Mouse (Mus musculus) thymus, adult 2 months (tissue): ENCODE results near the gene Aqp8. TPM values are rescaled to one million over a fixed set of nuclear protein-coding genes. Genes with fewer than 3 reads are reported as not detected.

ENCODE experiments used
- DNase-seq: peaks from one replicate; pipeline ENCODE4 v3.0.0; 2021
- H3K27ac ChIP-seq: fragments of 200-500 bp; 2 replicates; pipeline ENCODE4 v1.5.1; 2012; ENCODE audit warnings: low read length, control low read depth; ENCODE audit not compliant: control insufficient read depth, insufficient read depth
- H3K27me3 ChIP-seq: fragments of 200-500 bp; 2 replicates; pipeline ENCODE4 v1.6.1; 2012; ENCODE audit warnings: mild to moderate bottlenecking, low read length, moderate library complexity, mixed read lengths; ENCODE audit not compliant: control insufficient read depth, insufficient read depth
- H3K36me3 ChIP-seq: fragments of 200-500 bp; 2 replicates; pipeline ENCODE4 v1.6.1; 2012; ENCODE audit warnings: mild to moderate bottlenecking, low read length, moderate library complexity; ENCODE audit not compliant: control insufficient read depth, insufficient read depth
- H3K4me1 ChIP-seq: fragments of 200-500 bp; replicated peaks from 2 replicates; pipeline ENCODE4 v1.6.1; 2012; ENCODE audit warnings: low read length; ENCODE audit not compliant: control insufficient read depth, insufficient read depth
- H3K4me3 ChIP-seq: fragments of 200-500 bp; 2 replicates; pipeline ENCODE4 v1.5.1; 2012; ENCODE audit warnings: mild to moderate bottlenecking, low read length, control low read depth, moderate library complexity; ENCODE audit not compliant: control insufficient read depth, insufficient read depth
- CTCF ChIP-seq: fragments of 200-500 bp; IDR thresholded peaks from 2 replicates; pipeline ENCODE4 v1.5.1; 2012; ENCODE audit warnings: mild to moderate bottlenecking, control low read depth, low read length, moderate library complexity, borderline replicate concordance; ENCODE audit not compliant: control insufficient read depth, poor library complexity, insufficient read depth; ENCODE audit errors: extremely low read depth
- POLR2A ChIP-seq: fragments of 200-500 bp; IDR thresholded peaks from 2 replicates; pipeline ENCODE4 v1.6.1; 2012; ENCODE audit warnings: mild to moderate bottlenecking, low read length, control low read depth, moderate library complexity; ENCODE audit not compliant: control insufficient read depth, poor library complexity, insufficient read depth; ENCODE audit errors: extremely low read depth
- WGBS: fragments of 180-500 bp; shearing (Covaris S2); methylation state at CpG from one replicate; pipeline ENCODE4 v1.1.7; 2018; 5-methylcytosine and 5-hydroxymethylcytosine counted together
- polyA plus RNA-seq: library from polyadenylated mRNA; depleted of rRNA; stranded (reverse); fragments of >200 nt; gene quantifications from 2 replicates; pipeline ENCODE4 v1.2.3, GENCODE M21; 2012; rRNA removed

Gene Aqp8
- 0.31 and 0.41 TPM in 2 replicates for polyA plus RNA-seq

GRCm38 (mm10) chr7:123462070-123462501 lies at the start of gene Aqp8:
Gene Aqp8 (plus strand): TSS chr7:123462291.
- no peak for TF ChIP-seq CTCF
- no peak for TF ChIP-seq POLR2A
- 63% methylated on average over 9 of the region's 9 CpGs for WGBS
- Histone ChIP-seq H3K36me3 (no peaks in the 10 kb centered on the region), H3K4me1 (no peaks in the 10 kb centered on the region), H3K27me3 (no peaks in the 10 kb centered on the region), H3K27ac (no peak within 1 kb of the TSS), H3K4me3 (no peak within 1 kb of the TSS)
- DNase-seq: no peak

- no peak for DNase-seq
- 95% methylated on average over 4 of the region's 4 CpGs for WGBS
- Histone ChIP-seq H3K4me1 (no peaks in the 10 kb centered on the region), H3K27me3 (no peaks in the 10 kb centered on the region), H3K36me3 (peaks cover 8% of the 10 kb centered on the region; the same call in 1 of the 2 replicates), H3K27ac (no peak overlapping the region), H3K4me3 (no peak overlapping the region)
- TF ChIP-seq CTCF (no peak), POLR2A (no peak)
Measured at GRCm38 (mm10) chr7:123416803-123417202, 45.3 kb upstream of the Aqp8 start.

- no peak for DNase-seq
- no peaks in the 10 kb centered on the region for H3K4me1 ChIP-seq
- 94% methylated on average over 3 of the region's 3 CpGs for WGBS
- H3K27ac ChIP-seq: no peak overlapping the region
- H3K27me3 ChIP-seq: no peaks in the 10 kb centered on the region
- H3K36me3 ChIP-seq: peaks cover 11% of the 10 kb centered on the region; the same call in 1 of the 2 replicates
- H3K4me3 ChIP-seq: no peak overlapping the region
- no peak for TF ChIP-seq CTCF
- no peak for TF ChIP-seq POLR2A
Measured at GRCm38 (mm10) chr7:123417661-123418060, 44.4 kb upstream of the Aqp8 start.

- no peak for DNase-seq
Measured at GRCm38 (mm10) chr7:123419984-123420383, 42.1 kb upstream of the Aqp8 start.

GRCm38 (mm10) chr7:123421958-123422357 lies 40.1 kb upstream of the Aqp8 start:
- H3K4me1 ChIP-seq: no peaks in the 10 kb centered on the region
- no peaks in the 10 kb centered on the region for H3K27me3 ChIP-seq
- no peak for DNase-seq
- H3K27ac ChIP-seq: no peak overlapping the region
- WGBS: 92% methylated on average over 3 of the region's 3 CpGs
- H3K36me3 ChIP-seq: peaks cover 14% of the 10 kb centered on the region; the same call in 1 of the 2 replicates
- no peak for TF ChIP-seq POLR2A
- no peak for TF ChIP-seq CTCF
- no peak overlapping the region for H3K4me3 ChIP-seq

More at GRCm38 (mm10) chr7:123419984-123420383, 42.1 kb upstream of the Aqp8 start:
- Histone ChIP-seq H3K36me3 (peaks cover 14% of the 10 kb centered on the region; the same call in 1 of the 2 replicates), H3K27me3 (no peaks in the 10 kb centered on the region), H3K27ac (no peak overlapping the region), H3K4me1 (no peaks in the 10 kb centered on the region), H3K4me3 (no peak overlapping the region)
- WGBS: 99% methylated on average over 4 of the region's 4 CpGs
- no peak for TF ChIP-seq POLR2A
- no peak for TF ChIP-seq CTCF

GRCm38 (mm10) chr7:123424281-123424680 lies 37.8 kb upstream of the Aqp8 start:
- Histone ChIP-seq H3K27me3 (no peaks in the 10 kb centered on the region), H3K4me1 (no peaks in the 10 kb centered on the region), H3K36me3 (peaks cover 14% of the 10 kb centered on the region; the same call in 1 of the 2 replicates), H3K27ac (no peak overlapping the region), H3K4me3 (no peak overlapping the region)
- TF ChIP-seq POLR2A (no peak), CTCF (no peak)
- WGBS: 95% methylated on average over 6 of the region's 6 CpGs
- no peak for DNase-seq
